ENCODE assay signal across 15 mouse cellular contexts in the genomic region with DNA sequence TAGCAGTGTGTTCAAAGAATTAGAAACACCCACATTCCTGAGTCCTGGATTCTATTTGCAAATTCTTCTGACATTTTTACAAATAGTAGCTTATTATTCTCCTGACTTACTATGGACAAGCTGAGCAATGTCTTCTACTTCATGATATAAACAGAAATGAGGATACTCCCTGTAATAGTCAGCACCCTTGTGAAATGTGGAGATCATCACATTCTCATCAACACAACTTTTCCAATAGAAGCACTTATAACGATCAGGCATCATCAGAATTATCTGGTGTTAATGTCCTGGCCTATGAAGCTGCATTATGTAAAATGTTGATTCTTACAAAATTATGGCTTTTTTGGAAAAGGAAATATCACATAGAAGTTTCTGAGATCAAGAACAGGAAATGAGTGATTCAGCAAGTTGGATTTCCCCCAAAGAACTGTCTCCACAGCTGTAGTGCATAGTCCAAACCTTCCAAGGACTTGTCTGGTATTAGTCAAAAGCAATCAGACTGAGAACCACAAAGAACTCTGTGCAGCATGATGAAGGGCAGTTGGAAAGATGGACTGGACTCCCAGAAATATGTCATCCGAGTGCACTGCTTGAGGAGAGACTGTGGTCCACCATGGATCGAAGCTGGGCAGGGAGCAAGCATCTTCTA.
DNase-seq lines count a peak whose midpoint lies in the region; ATAC-seq lines count a peak whose summit lies in the region.
"Had no signal": no experiment of that assay in that cellular context is flagged by ENCODE, and none has a peak within 500 bp of the region (broad histone marks: within the 10 kb centered on the region; RNA-seq: fewer than 3 reads in every experiment).

No protein-coding gene starts in this region.

- no peaks in the 10 kb centered on the region for H3K27me3 ChIP-seq in heart, embryonic 10.5 days (ENCODE audit: insufficient read depth, poor library complexity, severe bottlenecking)
- no peaks in the 10 kb centered on the region for H3K27me3 ChIP-seq in lung, embryonic 15.5 days
- H3K27me3 ChIP-seq: liver, embryonic 12.5 days had no signal

- H3K36me3 ChIP-seq in heart, embryonic 10.5 days, result no peaks in the 10 kb centered on the region
- H3K36me3 ChIP-seq in lung, embryonic 15.5 days, result no peaks in the 10 kb centered on the region
- H3K36me3 ChIP-seq: liver, embryonic 12.5 days; midbrain, embryonic 10.5 days had no signal

- no peak overlapping the region for H3K27ac ChIP-seq in heart, embryonic 10.5 days
- H3K27ac ChIP-seq in lung, embryonic 15.5 days, result peak overlapping the region; percentile 24; the same call in 1 of the 2 replicates
- H3K27ac ChIP-seq: heart, adult 2 months; liver, embryonic 12.5 days; midbrain, embryonic 10.5 days had no signal

- no peak for ATAC-seq in lung, embryonic 15.5 days (ENCODE audit: borderline replicate concordance, extremely low read depth, low FRiP score, low TSS enrichment)
- ATAC-seq: liver, embryonic 12.5 days had no signal

- no peak overlapping the region for H3K4me2 ChIP-seq in lung, embryonic 15.5 days
- H3K4me2 ChIP-seq: liver, embryonic 12.5 days had no signal

- no peak overlapping the region for H3K4me3 ChIP-seq in heart, embryonic 10.5 days
- H3K4me3 ChIP-seq in lung, embryonic 15.5 days, result no peak overlapping the region
- H3K4me3 ChIP-seq: erythroblast, embryonic 14.5 days; heart, adult 2 months; liver, embryonic 12.5 days; midbrain, embryonic 10.5 days had no signal

- H3K4me1 ChIP-seq in heart, embryonic 10.5 days, result no peaks in the 10 kb centered on the region
- H3K4me1 ChIP-seq in lung, embryonic 15.5 days, result no peaks in the 10 kb centered on the region
- H3K4me1 ChIP-seq: liver, embryonic 12.5 days; midbrain, embryonic 10.5 days had no signal

- WGBS in heart, embryonic 10.5 days, result 79% methylated on average over 3 of the region's 3 CpGs
- WGBS in lung, embryonic 15.5 days, result 66% methylated on average over 3 of the region's 3 CpGs

- peak; percentile 94 for DNase-seq in heart, adult 11 months
- no peak for DNase-seq in heart, embryonic 10.5 days (ENCODE audit: low spot score)
- DNase-seq in lung, postnatal 14 days, result no peak
- DNase-seq in heart, postnatal 4 days, result peak; percentile 10
- no peak for DNase-seq in frontal cortex, postnatal 10 days (ENCODE audit: low spot score in 2 of 2)
- DNase-seq in frontal cortex, postnatal 25 days (ENCODE audit: low spot score in 2 of 2), result no peak
- no peak for DNase-seq in right cerebral cortex, postnatal 25 days
- DNase-seq: cerebellum, adult 18-20 months; layer of hippocampus, adult 9-11 months; right cerebral cortex, postnatal 4 days had no signal

- no peak overlapping the region for H3K9ac ChIP-seq in lung, embryonic 15.5 days
- H3K9ac ChIP-seq: liver, embryonic 12.5 days had no signal

- no peaks in the 10 kb centered on the region for H3K9me3 ChIP-seq in heart, embryonic 10.5 days
- H3K9me3 ChIP-seq in lung, embryonic 15.5 days, result no peaks in the 10 kb centered on the region
- H3K9me3 ChIP-seq: liver, embryonic 12.5 days; midbrain, embryonic 10.5 days had no signal

Comparison
In these comparisons a context has a peak if more than half of its experiments do, and no peak if none do; other contexts are left out.
1. DNase-seq: peak in heart, adult 11 months (single experiment) and heart, postnatal 4 days (single experiment); none in heart, embryonic 10.5 days (single experiment), lung, postnatal 14 days (single experiment), frontal cortex, postnatal 10 days (0 of 2), frontal cortex, postnatal 25 days (0 of 2) and right cerebral cortex, postnatal 25 days (single experiment).